Mouse (Mus musculus): ENCODE results near the gene Myom1. TPM values are rescaled to one million over a fixed set of nuclear protein-coding genes. Genes with fewer than 3 reads are reported as not detected.

Gene Myom1
- polyA plus RNA-seq, 1 experiment from 2014 or later: 3.0 TPM

- Histone ChIP-seq H3K9ac (ENCODE audit: low read depth, low read length) (peak within 1 kb of the TSS; percentile 97), H3K4me1 (replicated peaks; ENCODE audit: insufficient read depth, low read length) (peaks cover 24% of the 10 kb centered on the region; the same call in 1 of the 2 replicates), H3K4me3 (replicated peaks; ENCODE audit: low read depth, low read length) (peak within 1 kb of the TSS; percentile 89), H3K27ac (peak within 1 kb of the TSS; percentile 100), H3K9me3 (replicated peaks; ENCODE audit: low read length) (no peaks in the 10 kb centered on the region), H3K27me3 (ENCODE audit: insufficient read depth, low read length) (no peaks in the 10 kb centered on the region), H3K4me2 (ENCODE audit: low read length) (peak within 1 kb of the TSS; percentile 54), H3K36me3 (ENCODE audit: insufficient read depth, low read length) (no peaks in the 10 kb centered on the region)
- peak; percentile 38 for ATAC-seq (replicated peaks; ENCODE audit: low FRiP score, low read depth)
- 3% methylated on average over 14 of the region's 14 CpGs for WGBS
- TF ChIP-seq CTCF (IDR thresholded peaks at IDR 0.05; ENCODE audit: low read depth): no peak
- no peak for DNase-seq (ENCODE audit: low spot score)
These were observed 286 bp downstream of the Myom1 start, which contains the start of gene Myl12a for GRCm38 (mm10) chr17:71002744-71003094. Gene Myl12a, minus strand, starts transcription at chr17:71002878.

- no peak for ATAC-seq (replicated peaks; ENCODE audit: low FRiP score, low read depth)
- 53% methylated on average over 4 of the region's 4 CpGs for WGBS
- Histone ChIP-seq H3K36me3 (ENCODE audit: insufficient read depth, low read length) (no peaks in the 10 kb centered on the region), H3K4me1 (replicated peaks; ENCODE audit: insufficient read depth, low read length) (peaks cover 24% of the 10 kb centered on the region; the same call in 1 of the 2 replicates), H3K4me2 (ENCODE audit: low read length) (peak overlapping the region; percentile 54), H3K9me3 (replicated peaks; ENCODE audit: low read length) (no peaks in the 10 kb centered on the region), H3K27me3 (ENCODE audit: insufficient read depth, low read length) (no peaks in the 10 kb centered on the region), H3K27ac (peak overlapping the region; percentile 100), H3K9ac (ENCODE audit: low read depth, low read length) (peak overlapping the region; percentile 41; the same call in 1 of the 2 replicates), H3K4me3 (replicated peaks; ENCODE audit: low read depth, low read length) (peak overlapping the region; percentile 89)
- TF ChIP-seq CTCF (IDR thresholded peaks at IDR 0.05; ENCODE audit: low read depth): no peak
- no peak for DNase-seq (ENCODE audit: low spot score)
These were observed 679 bp downstream of the Myom1 start for GRCm38 (mm10) chr17:71003112-71003511.

DNA sequence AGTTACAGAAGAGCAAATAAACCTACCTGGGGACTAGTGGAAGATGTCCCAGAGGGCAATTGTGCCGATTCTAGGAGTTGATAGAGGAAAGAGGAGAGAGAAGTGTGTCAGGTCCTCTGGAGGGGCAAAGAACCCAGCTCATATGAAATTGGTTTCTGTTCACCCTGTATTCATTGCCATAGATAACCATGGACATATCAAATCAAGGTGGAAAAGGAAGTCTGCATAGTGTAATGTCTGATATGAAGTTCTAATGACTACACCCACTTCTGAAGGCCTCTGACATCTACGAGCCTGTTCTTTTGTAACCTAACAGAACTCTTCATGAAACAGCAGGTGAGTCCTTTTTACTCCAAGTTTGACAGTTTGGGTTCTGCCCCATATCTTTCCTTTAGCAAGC is 1.3 kb downstream of the Myom1 start:
- no peak for ATAC-seq (replicated peaks; ENCODE audit: low FRiP score, low read depth)
- no peaks in the 10 kb centered on the region for H3K9me3 ChIP-seq (replicated peaks; ENCODE audit: low read length)
- no peak for DNase-seq (ENCODE audit: low spot score)
- no peak overlapping the region for H3K4me3 ChIP-seq (replicated peaks; ENCODE audit: low read depth, low read length)
- peaks cover 18% of the 10 kb centered on the region; the same call in 1 of the 2 replicates for H3K4me1 ChIP-seq (replicated peaks; ENCODE audit: insufficient read depth, low read length)
- no peak overlapping the region for H3K4me2 ChIP-seq (ENCODE audit: low read length)
- no peak overlapping the region for H3K9ac ChIP-seq (ENCODE audit: low read depth, low read length)
- TF ChIP-seq CTCF (IDR thresholded peaks at IDR 0.05; ENCODE audit: low read depth): no peak
- 86% methylated on average over 2 of the region's 2 CpGs for WGBS
- no peaks in the 10 kb centered on the region for H3K36me3 ChIP-seq (ENCODE audit: insufficient read depth, low read length)
- H3K27me3 ChIP-seq (ENCODE audit: insufficient read depth, low read length): no peaks in the 10 kb centered on the region
- no peak overlapping the region; the same call in 1 of the 2 replicates for H3K27ac ChIP-seq

DNA sequence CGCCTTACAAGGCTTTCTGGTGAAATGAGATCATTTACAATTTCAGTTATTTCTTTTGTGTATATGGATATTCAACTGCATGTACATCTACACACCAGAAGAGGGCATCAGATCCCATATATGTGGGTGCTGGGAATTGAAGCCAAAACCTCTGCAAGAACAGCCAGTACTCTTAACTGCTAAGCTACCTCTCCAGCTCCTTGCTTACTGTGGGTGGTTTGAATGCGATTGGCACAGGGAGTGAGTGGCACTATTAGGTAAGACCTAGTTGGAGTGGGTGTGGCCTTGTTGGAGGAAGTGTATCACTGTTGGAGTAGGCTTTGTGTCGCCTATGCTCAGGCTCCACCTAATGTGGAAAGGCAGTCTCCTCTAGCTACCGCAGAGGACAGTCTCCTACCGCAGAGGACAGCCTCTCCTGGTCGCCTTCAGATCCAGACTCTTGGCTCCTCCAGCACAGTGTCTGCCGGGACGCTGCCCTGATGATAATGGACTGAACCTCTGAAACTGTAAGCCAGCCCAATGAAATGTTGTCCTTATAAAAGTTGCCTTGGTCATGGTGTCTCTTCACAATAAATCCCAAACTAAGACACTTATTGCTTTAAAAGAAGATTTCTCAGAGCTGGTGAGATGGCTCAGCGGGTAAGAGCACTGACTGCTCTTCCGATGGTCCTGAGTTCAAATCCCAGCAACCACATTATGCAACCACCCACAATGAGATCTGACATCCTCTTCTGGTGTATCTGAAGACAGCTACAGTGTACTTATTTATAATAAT is 1.9 kb downstream of the Myom1 start:
- Histone ChIP-seq H3K4me2 (ENCODE audit: low read length) (no peak overlapping the region), H3K4me3 (replicated peaks; ENCODE audit: low read depth, low read length) (no peak overlapping the region), H3K9ac (ENCODE audit: low read depth, low read length) (no peak overlapping the region), H3K27ac (no peak overlapping the region), H3K4me1 (replicated peaks; ENCODE audit: insufficient read depth, low read length) (peaks cover 18% of the 10 kb centered on the region; the same call in 1 of the 2 replicates), H3K36me3 (ENCODE audit: insufficient read depth, low read length) (no peaks in the 10 kb centered on the region), H3K27me3 (ENCODE audit: insufficient read depth, low read length) (no peaks in the 10 kb centered on the region), H3K9me3 (replicated peaks; ENCODE audit: low read length) (no peaks in the 10 kb centered on the region)
- TF ChIP-seq CTCF (IDR thresholded peaks at IDR 0.05; ENCODE audit: low read depth): peak; percentile 36
- DNase-seq (ENCODE audit: low spot score) (no peak), ATAC-seq (replicated peaks; ENCODE audit: low FRiP score, low read depth) (no peak)
- WGBS: 98% methylated on average over 10 of the region's 10 CpGs

GRCm38 (mm10) chr17:71006976-71007375 is 4.5 kb downstream of the Myom1 start:
- ATAC-seq (replicated peaks; ENCODE audit: low FRiP score, low read depth) (no peak), DNase-seq (ENCODE audit: low spot score) (no peak)
- Histone ChIP-seq H3K9ac (ENCODE audit: low read depth, low read length) (no peak overlapping the region), H3K36me3 (ENCODE audit: insufficient read depth, low read length) (no peaks in the 10 kb centered on the region), H3K4me2 (ENCODE audit: low read length) (no peak overlapping the region), H3K4me3 (replicated peaks; ENCODE audit: low read depth, low read length) (no peak overlapping the region), H3K27me3 (ENCODE audit: insufficient read depth, low read length) (no peaks in the 10 kb centered on the region), H3K9me3 (replicated peaks; ENCODE audit: low read length) (no peaks in the 10 kb centered on the region), H3K4me1 (replicated peaks; ENCODE audit: insufficient read depth, low read length) (peaks cover 8% of the 10 kb centered on the region; the same call in 1 of the 2 replicates), H3K27ac (no peak overlapping the region)
- WGBS: 83% methylated on average over 5 of the region's 5 CpGs
- TF ChIP-seq CTCF (IDR thresholded peaks at IDR 0.05; ENCODE audit: low read depth): no peak

DNA sequence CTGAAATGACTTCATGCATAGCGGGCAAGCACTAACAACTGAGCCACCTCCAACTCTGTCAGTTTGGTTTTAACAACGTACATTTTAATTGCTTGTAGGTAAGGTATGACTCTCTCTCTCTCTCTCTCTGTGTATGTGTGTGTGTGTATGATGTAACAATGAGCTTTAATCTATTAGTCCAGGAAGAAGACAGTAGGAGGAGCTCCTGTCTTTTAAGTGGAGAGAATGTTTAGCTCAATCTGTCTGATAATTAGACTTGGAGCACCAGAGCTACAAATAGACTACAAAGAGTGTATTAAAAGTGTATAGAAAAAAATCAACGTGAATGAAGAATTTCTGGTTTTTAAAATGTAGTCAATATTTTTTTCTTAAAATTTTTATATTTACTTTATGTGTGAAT is 6.2 kb downstream of the Myom1 start:
- Histone ChIP-seq H3K4me3 (replicated peaks; ENCODE audit: low read depth, low read length) (no peak overlapping the region), H3K9ac (ENCODE audit: low read depth, low read length) (no peak overlapping the region), H3K9me3 (replicated peaks; ENCODE audit: low read length) (no peaks in the 10 kb centered on the region), H3K4me2 (ENCODE audit: low read length) (no peak overlapping the region), H3K4me1 (replicated peaks; ENCODE audit: insufficient read depth, low read length) (no peaks in the 10 kb centered on the region), H3K27ac (no peak overlapping the region), H3K27me3 (ENCODE audit: insufficient read depth, low read length) (no peaks in the 10 kb centered on the region), H3K36me3 (ENCODE audit: insufficient read depth, low read length) (no peaks in the 10 kb centered on the region)
- TF ChIP-seq CTCF (IDR thresholded peaks at IDR 0.05; ENCODE audit: low read depth): peak; percentile 35; the same call in 1 of the 2 replicates
- WGBS: 62% methylated on average over 3 of the region's 3 CpGs
- DNase-seq (ENCODE audit: low spot score): peak; percentile 28
- ATAC-seq (replicated peaks; ENCODE audit: low FRiP score, low read depth): no peak

Data from kidney, postnatal 0 days (tissue).